Mouse (Mus musculus): Measurements from ENCODE around the gene Homer3.

Gene Homer3

GRCm38 (mm10) chr8:70331526-70331925 lies 48.9 kb downstream of the Homer3 start:
- no peak for DNase-seq (ENCODE audit: extremely low read depth, low read depth)

- no peak for DNase-seq (ENCODE audit: extremely low read depth, low read depth)
Observed at GRCm38 (mm10) chr8:70332070-70332877, 49.6 kb downstream of the Homer3 start.

GRCm38 (mm10) chr8:70332878-70333202 lies 50.2 kb downstream of the Homer3 start:
- DNase-seq (ENCODE audit: extremely low read depth, low read depth), result no peak

GRCm38 (mm10) chr8:70338931-70339330 lies 56.3 kb downstream of the Homer3 start:
- no peak for DNase-seq (ENCODE audit: extremely low read depth, low read depth)

GRCm38 (mm10) chr8:70340659-70341058 lies 58.0 kb downstream of the Homer3 start:
- no peak for DNase-seq (ENCODE audit: extremely low read depth, low read depth)

- DNase-seq (ENCODE audit: extremely low read depth, low read depth), result no peak
Observed at GRCm38 (mm10) chr8:70342007-70342406, 59.4 kb downstream of the Homer3 start.

GRCm38 (mm10) chr8:70343076-70343475 lies 60.4 kb downstream of the Homer3 start:
- DNase-seq (ENCODE audit: extremely low read depth, low read depth), result no peak

GRCm38 (mm10) chr8:70343696-70344095 lies 61.1 kb downstream of the Homer3 start:
- DNase-seq (ENCODE audit: extremely low read depth, low read depth), result no peak

Data from MEL-GATA-1-ER (cell line).